Mouse (Mus musculus) erythroblast, adult 5-6 weeks (primary cell): Measurements from ENCODE around the gene Fnip1. TPM values are rescaled to one million over a fixed set of nuclear protein-coding genes. Genes with fewer than 3 reads are reported as not detected.

Source experiments
- ATAC-seq: replicated peaks from 2 replicates; pipeline ENCODE4 v1.8.0; 2016; ENCODE audit warnings: moderate number of reproducible peaks, mild to moderate bottlenecking, moderate TSS enrichment, inconsistent platforms; ENCODE audit not compliant: poor library complexity, low FRiP score, severe bottlenecking
- total RNA-seq, 2 experiments: library from RNA; stranded (forward) in 1 of 2; stranded (reverse) in 1 of 2; fragments of 150-400 nt in 1 of 2; fragments of 200-764, 138-1000 nt in 1 of 2; gene quantifications; 2 replicates each; pipeline versions ENCODE4 v1.2.3 to v1.2.4; 2015 to 2017; ENCODE audit warnings: low replicate concordance in 2 of 2

The Fnip1 gene
- total RNA-seq, 2 experiments from 2014 or later: 9.2 to 12.1 TPM

GRCm38 (mm10) chr11:54454516-54454915, 16.5 kb downstream of the Fnip1 start:
- ATAC-seq: no peak

DNA sequence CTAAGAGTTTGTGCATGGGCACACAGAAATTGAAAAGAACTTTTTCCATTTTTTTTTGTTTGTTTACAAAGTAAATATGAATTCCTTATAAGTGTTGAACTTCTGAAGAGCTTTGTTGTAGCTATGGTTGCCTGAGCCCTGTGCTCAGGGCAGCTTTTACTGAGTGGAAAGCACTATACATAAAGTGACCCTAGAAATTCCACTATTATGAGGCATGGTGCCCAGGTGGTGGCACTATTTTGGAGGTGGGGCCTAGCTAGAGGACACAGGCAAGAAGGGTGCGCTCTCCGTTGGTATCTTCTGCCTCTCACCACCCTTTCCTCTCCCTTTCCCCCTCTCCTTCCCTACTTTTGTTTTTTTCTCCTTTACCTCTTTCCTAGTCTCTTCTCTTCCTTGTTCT, 18.9 kb downstream of the Fnip1 start:
- no peak for ATAC-seq

DNA sequence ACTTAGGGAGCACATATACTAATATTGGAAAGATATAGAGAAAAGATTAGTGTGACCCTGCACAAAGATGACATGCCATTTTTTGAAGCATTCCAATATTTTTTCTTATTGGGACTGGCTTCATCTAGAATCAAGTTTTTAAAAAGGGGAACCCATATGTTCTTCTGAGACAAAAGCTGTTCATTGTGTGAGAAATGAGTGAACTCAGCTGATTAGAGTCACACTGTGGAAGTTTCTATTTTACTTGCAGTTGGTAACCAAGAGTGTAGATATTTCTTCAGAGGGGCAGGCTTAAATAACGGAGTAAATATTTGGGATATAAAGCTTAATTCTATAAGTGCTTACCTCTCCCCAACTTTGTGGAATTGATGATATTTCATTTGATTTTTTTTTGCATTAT, 20.2 kb downstream of the Fnip1 start:
- ATAC-seq: no peak

- ATAC-seq: no peak
Observed at GRCm38 (mm10) chr11:54464557-54465244, 26.7 kb downstream of the Fnip1 start.

- no peak for ATAC-seq
Observed at GRCm38 (mm10) chr11:54472231-54472630, 34.2 kb downstream of the Fnip1 start.

DNA sequence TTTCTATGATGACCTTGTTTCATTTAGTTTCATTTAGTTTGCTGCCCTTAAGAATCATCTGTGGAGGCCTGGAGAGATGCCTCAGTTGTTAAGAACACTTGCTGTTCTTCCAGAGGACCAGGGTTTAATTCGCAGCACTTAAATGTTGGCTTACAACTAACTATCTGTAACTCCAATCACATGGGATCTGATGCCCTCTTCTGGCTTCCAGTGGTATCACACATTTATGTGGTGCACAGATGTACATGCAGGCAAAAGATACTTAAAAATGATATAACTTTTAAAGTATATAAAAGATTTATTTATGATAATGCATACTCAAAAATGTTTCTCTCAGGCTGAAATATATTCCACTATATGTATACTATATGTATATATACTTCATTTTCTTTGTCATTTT, 40.4 kb downstream of the Fnip1 start:
- ATAC-seq: no peak; the same call in 1 of the 2 replicates

- ATAC-seq: no peak
Observed at GRCm38 (mm10) chr11:54486041-54486440, 48.0 kb downstream of the Fnip1 start.

DNA sequence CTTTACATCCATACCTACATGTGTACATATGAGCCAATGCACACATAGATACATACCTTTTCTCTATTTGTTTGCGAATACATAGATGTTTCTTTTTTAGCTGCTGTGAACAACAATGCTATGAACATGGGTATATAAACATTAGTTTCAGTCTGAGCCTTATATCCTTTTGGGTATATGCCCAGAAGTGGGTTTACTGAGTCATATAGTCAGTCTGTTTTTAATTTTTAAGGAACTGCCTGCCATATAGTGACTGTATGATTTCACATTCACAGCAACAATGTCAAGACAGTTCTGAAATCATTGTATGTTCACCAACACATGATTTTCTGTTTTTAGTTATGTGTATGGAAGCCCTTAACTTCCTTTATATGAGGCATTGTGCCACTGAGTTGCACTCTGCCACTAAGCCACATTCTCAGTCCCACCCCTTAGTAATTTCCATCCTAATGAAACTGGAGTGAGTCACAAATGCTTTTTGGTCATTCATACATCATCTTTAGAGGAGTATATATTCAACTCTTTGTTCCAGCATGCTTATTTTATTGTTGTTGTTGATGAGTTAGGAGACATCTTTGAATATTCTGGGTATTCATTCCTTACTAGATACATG, 54.1 kb downstream of the Fnip1 start:
- ATAC-seq: no peak

DNA sequence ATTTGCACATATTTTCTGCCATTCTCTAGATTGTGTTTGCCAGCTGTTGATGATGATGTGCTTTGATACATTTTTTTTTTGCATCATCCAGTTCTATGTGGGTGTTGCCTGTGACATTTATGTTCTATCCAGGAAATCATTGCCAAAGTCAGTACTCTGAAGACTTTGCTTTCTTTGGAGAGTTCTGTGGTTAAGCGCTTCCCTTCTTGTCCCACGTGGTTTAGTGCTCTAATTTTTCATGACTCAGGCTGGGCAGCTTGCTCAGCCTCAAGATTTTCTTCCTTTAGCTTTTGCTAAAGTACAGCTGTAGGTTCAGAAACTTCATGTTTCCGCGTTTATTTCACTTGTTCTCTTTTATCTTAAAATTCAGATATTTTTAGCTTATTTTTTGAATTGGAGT, 54.6 kb downstream of the Fnip1 start:
- no peak for ATAC-seq

- ATAC-seq: no peak
Observed at GRCm38 (mm10) chr11:54499838-54500237, 61.8 kb downstream of the Fnip1 start.

DNA sequence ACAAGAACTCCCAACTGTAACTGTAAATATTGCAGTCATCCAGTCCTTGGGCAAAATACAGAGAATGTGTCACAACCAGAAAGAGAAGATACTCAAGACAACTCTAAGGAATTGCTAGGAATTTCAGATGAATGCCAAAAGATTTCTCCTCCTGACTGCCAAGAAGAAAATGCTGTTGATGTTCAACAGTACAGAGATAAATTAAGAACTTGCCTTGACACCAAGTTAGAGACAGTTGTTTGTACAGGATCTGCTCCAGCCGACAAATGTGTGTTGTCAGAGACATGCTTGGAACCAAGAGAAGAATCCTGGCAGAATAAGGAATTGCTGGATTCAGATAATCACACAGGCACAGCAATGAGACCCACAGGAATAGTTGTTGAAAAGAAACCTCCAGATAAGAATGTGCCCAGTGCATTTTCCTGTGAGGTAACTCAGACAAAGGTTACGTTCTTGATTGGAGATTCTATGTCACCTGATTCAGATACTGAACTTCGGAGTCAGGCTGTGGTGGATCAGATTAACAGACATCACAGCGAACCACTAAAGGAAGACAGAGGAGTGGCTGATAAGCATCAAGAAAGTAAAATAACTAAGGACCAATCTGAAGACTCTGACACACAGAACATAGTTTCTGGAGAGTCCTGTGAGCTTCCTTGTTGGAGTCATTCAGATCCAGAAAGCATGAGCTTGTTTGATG, 64.7 kb downstream of the Fnip1 start:
- ATAC-seq: no peak

DNA sequence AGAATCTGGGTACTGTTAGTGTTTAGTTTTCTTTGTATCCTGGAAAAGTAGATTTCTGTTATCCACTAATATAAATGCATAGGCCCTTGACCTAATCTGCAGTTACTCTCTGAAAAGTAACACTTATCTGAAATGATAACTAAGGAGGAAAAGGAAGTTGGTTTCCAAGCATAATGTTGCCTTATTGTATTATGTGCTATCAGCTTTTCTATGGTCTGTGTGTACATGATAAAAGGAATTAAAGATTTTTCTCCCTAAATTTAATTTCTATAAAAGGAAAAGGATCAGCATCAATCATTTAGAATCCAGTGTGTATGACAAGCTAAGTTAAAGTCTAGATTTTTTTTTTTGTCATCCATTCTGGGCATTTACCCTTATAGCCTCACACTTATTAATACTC, 75.6 kb downstream of the Fnip1 start:
- ATAC-seq: no peak

- ATAC-seq: 0 out of 2 replicates have a peak, but pooled peaks have one; percentile 4
Observed at GRCm38 (mm10) chr11:54521927-54522528, 84.0 kb downstream of the Fnip1 start.

GRCm38 (mm10) chr11:54522529-54523430, 84.8 kb downstream of the Fnip1 start, which contains the start of gene Rapgef6:
Gene Rapgef6, plus strand, starts transcription at chr11:54522847.
- ATAC-seq: peak; percentile 96

- ATAC-seq: no peak
Observed at GRCm38 (mm10) chr11:54523431-54524001, 85.5 kb downstream of the Fnip1 start.

DNA sequence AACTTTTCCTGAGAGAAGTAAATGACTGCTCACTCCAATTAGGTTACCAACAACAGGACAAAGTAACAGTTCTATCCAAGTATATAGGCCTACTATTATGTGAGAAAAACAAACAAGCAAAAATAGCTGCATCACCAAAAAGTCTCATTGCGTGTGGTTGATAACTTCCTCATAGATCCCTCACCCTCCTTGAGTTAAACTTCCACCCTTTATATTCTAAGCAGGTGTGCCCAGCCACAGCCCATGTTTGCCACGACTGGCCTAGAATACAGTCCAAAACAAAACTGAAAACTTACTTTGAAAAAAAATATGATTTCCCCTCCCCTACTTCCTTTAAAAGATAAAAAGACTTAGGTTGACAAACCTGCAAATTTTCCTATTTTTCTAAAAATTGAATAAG, 90.0 kb downstream of the Fnip1 start:
- no peak for ATAC-seq

GRCm38 (mm10) chr11:54530391-54530790, 92.4 kb downstream of the Fnip1 start:
- ATAC-seq: no peak

DNA sequence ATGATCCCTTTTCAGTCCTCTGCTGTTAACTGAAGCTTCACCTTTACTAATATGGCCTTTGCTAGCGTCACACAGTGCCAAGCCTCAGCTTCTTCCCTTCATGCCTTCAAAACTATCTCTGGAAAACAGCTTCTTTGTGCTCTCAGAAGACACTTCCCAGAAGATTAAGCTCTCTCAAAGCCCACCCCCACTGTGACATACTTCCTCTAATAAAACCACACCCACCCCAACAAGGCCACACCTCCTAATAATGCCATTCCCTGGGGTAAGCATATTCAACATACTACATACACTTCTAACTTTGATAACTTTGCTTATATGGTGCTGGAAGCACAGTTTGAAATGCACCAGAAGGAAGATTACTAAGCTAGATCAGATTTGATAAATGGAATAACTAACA, 92.9 kb downstream of the Fnip1 start:
- ATAC-seq: no peak

DNA sequence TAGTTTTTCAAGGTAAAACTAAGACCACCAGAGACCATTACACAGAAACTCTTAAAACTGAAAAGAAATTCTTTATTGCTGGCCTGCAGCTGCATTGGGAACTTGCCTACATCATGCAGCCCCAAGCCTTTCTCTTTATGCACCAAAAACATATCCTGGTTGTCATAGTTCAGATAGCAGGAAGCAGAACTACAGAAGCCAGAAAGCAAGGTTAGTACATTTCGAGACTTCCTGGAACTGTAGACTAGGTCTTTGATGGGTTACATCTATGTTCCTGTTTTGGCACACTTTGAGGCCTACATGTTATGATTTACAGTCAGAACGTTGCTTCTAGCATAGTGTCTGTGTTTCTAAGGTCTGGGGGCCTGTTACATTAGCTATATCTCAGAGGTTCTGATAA, 95.8 kb downstream of the Fnip1 start:
- ATAC-seq: no peak
